Mouse (Mus musculus) lung, adult 18-20 months (tissue): ENCODE measurements around the gene Corin.

Source experiments
- DNase-seq, 2 experiments: peaks; one replicate each; pipeline ENCODE4 v3.0.0; 2022; ENCODE audit warnings: mixed read lengths in 2 of 2

Corin gene

DNA sequence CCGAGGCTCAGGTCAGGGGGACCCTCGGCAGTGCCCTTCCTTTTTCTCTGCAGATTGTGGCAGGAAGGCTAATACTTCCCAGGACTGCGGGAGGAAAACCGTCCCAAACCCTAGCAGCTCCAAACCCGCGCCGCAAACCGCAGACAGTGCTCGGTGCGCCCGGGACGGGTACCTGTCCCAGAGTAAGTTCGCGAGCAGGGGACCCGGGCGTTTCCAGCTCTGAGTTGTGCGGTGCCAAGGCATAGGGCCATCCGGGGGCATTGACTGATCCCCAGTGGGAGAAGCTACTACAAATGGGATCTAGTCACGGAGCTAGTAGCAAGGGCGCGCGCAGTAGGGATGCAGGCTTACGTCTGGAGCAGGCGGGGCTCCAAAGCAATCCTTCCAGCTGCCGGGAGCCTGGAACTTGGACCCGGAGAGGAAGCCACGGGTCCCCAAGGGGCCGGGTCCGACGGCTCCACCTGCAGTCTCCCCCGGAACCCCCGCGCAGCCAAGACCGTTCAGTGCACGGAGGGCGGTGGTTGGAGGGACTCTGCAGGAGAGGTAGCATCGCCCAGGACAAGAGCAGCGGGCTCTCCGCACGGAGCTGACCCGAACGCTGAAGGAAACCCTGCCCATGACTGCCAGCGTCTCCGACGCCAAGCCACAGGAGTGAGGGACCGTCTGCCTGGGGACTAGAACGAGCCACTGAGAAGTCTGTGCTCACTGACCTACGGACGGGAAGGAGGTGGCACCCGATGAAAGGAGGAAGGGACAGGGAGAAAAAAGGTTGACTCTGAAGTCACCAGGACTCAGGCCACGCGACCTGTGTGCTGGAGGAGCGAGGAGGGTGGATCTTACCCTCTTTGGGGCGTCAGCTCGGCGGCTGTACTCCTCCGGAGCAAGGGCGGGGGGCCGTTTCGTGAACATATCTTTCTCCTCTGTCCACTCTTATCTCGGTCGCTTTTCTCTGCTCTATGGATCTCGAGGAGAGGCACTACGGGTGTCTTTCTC, at the start of gene Corin:
Gene Corin, minus strand, starts transcription at position 943 of the 993 bp plus-strand sequence.
- no peak for DNase-seq

DNA sequence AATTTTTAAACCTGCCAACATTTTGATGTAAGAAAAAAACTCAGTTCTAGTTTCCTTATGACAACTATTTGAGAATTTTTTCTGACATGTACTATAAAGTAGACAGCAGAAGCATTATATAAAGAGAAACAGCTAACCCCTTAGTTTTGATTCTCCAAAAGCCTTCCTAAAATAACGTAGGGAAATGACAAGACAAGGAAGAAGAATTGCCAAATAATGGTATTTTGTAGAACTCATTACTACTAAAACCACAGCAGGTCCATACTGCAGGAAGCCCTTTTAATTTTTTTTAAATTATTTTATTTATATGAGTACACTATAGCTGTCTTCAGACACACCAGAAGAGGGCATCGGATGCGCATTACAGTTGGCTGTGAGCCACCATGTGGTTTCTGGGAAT, 46.9 kb upstream of the Corin start:
- DNase-seq = no peak

DNA sequence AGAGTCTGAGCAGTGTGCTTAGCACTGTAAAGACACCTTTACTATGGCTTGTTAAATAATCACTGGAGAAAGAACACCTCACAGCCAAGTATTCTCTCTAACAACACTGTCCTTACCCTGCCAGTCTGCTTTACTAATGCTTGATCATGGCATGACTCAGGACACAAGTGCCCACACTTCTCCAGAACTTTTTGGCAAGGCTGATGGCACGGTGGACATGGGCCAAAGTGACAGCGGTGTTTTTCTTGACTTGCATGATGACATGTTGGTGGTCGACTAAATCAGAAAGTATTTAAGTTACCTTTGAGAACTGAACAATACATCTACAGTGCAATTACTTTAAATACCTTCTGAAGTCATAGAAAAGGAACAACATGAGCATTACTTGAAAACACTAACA, 24.6 kb upstream of the Corin start:
- no peak for DNase-seq

DNA sequence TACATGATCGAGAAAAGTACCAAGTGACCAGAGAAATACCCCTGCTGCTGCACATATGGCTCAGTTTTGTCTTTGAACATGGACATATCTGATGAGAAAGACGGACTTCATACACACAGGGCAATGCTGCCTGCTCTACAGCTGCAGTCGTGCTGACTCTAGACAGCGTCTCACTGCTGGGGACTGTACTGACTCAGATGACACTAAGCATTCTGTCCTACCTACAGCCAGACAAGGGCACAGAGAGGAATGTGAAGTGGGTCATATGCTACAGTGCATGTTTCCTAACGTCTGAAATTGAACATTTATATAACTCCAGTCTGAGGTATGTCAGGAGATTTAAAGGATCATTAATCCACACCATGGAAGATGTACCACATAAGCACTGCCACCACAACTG, 9.5 kb upstream of the Corin start:
- no peak for DNase-seq

DNA sequence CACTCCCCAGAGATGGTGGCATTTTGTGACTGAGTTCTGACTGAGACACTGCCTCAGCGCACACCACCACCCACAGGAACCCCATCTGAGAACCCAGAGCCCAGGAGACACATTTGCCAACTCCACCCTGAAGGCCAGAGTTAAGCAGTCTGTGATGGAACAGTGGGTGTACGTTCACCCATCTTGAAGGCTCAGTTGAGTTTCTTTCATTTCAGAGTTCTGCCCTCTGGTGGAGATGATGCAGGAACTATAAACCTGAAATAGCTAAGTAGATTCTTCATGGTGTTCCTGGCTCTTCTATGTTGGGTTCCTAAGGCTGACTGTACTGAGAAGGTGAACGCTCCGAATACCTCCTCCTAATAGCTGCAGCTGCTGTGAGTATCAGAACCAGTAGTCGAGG, 1.5 kb upstream of the Corin start:
- no peak for DNase-seq

DNA sequence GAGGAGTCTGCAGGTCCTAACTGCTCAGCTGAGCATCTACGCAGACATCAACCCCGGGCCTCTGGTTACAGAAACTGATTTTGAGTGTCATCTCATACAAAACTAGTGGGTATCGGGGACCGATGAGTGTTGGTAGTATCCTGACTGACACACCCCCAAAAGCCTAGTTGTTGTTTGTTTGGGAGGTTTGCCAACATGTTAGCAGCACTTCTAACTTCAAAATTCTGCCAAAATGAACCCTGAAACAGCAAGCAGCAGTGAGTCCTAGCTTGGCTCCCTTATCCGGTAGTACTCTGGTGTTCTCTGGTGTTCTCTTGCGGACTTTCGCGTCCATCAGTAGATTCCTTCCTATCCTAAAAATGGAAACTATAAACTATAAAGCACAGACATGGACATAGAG, 1.5 kb downstream of the Corin start:
- DNase-seq = no peak

DNA sequence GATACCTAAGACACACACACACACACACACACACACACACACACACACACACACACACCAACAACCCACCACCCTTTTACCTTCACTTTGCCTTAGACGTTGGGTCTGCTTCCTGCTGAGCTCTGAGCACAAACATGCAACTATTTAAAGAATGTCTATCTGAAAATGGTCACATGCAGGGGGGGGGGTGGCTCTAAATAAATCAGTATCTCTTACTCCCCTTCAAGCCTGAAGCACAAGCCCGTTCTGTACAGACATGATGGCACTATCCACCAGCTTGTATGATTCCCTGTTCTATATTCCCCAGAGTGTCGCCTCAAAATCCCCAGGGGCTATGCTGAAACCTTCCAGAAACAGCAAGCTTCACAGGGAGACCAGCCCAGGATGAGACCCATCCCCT, 2.5 kb downstream of the Corin start:
- no peak for DNase-seq

DNA sequence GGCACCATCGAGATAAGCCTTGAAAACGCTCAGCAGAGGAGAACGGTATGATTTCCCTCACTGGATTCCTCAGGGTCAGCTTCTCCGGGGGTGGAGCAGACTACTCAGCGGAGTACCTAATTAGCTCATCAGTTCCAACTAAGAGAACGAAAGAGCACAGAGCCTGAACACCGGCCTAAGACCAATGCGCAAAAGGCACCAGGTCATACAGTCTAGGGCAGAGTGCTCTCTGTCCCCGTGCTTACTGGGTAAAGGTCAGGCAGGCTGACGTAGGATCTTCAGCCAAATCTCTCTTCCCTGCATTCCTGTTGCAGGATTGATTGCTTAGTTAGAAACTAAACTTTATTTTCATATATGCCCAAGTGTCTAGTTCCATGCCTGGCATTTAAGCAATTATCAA, 6.0 kb downstream of the Corin start:
- no peak for DNase-seq

DNA sequence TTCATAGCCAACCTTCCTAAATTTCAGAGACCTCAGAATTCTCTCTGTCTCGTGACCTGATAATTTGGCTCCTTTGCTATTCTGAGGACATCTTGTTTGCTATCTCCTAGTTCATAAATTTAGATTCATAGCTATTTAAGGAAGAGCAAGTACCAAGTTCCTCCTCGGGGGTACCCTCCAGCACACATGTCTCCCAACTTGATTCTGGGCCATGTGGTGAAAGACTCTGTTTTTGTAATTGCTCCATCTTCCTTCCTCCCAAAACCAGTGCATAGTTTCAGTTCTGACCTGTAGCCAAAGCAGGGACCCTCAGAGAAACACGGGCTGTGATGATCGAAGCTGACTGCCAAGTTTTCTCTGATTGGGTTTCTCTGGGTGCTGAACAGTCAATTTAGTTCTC, 7.5 kb downstream of the Corin start:
- DNase-seq = no peak

DNA sequence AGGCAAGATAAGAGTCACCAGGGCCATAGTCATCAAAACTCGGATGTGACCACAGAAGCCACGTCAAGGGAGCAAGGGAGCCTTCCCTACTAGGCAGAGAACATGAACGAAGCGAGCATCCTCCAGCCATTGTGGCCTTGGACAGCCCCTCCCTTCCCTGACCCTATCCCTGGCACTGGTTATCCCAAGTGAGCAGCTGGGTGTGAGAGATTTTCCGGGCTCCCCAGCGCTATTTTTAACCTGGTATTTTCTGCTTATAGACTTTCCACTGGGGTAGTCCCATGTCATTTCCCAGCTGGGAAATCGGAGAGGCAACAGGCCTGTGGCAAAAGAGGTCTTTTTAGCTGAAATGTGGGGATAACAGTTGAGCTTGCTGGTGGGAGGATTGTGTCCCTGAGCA, 10.4 kb downstream of the Corin start:
- DNase-seq = no peak

DNA sequence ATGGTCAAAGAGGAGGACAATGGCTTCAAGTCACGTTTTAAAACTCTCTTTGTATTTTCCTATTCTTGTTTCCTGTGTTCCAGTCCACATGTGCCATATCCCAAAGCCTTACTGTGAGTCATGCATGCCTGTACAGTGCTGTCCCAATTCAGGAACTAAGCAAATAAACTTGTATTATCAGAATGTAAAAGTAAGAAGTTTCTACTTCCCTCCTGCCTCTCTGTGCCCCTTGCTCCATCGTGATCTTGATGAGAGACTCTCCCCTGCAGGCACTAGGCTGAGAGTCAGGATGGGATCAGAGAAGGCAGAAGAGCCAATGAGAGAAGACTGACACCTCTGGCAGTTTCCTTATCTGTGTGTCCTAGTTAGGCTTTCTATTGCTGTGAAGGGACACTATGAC, 13.0 kb downstream of the Corin start:
- no peak for DNase-seq

DNA sequence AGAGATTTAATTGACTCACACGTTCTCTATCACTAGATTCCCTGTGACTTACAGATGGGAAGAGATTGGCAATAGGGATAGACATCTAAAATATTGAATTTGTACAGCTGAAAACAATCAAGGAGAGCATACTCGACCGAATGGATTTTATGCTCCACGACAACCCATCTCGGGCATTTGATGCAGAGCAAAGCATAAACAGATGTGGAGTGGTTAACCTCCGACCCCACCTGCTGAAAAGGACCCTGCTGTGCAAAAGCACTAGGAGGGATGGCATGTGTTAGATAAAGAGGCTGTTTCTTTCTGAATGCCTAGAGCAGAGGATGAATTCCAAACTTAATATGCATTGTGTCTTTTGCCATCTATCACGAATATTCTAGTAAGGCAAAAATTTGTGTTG, 23.8 kb downstream of the Corin start:
- DNase-seq = no peak

DNA sequence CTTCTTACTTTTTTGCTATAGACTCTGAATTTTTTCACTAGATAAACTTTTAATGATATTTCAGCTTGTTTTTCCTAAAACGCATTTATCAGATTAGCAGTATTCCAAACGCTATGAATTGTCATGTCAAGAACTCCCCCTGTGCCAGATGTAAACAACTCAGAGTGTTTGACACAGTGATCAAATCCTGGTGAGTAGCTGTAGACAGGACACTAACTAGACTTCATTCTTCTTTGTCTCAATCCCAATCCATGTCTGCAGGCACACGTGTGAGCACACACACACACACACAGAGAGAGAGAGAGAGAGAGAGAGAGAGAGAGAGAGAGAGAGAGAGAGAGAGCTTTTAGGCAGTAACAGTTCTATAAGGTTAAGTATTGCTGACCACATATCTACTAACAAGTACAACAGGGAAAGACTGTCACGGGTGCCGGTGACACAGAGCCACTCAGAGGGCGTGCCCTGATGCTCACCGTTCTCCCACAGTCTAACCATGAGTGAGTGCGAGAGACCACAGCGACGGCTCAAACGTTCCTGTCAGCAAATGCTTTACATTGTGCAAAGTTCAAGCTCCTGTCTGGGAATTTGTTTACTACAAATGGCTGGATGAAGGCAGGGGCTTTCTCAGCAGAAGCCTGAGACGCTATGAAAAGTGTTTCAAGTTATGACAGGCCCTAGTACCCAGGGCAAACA, 31.8 kb downstream of the Corin start:
- DNase-seq = no peak

DNA sequence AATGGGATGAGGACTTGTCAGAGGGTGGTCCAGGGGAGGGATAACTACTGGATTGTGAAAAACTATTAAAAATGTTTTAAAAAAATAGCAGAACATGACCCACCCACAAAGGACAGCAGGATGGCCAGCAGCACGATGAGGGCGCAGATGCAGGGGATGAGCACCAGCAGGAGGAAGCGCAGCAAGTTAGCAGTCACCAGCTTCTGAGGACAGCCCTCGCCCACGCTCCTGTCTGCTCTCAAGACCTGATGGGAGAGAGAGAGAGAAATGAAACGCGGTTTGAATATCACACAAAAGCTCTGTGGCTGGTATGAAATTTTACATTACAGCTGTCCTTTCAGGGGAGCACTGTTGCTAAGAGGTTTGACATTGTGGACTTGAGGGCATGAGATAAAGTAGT, 32.5 kb downstream of the Corin start:
- no peak for DNase-seq

DNA sequence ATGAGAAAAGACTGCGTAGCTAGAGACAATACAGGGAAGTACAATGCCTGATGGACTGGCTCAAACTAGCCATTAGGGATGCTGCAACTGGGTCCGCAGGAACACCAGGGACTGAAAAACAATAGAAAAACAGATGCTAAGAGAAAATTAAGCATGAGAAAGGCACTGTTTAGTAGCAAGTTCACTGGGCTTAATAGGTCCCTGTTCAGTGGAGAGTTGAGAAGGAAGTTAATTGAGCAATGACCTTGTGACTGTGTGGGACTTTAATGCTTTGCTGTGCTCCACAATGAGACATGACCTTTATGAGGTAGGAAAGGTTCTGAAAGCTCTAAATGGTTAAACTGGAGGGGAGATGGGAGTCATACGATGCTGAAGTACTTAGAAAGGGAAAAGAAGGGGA, 39.3 kb downstream of the Corin start:
- DNase-seq = no peak

DNA sequence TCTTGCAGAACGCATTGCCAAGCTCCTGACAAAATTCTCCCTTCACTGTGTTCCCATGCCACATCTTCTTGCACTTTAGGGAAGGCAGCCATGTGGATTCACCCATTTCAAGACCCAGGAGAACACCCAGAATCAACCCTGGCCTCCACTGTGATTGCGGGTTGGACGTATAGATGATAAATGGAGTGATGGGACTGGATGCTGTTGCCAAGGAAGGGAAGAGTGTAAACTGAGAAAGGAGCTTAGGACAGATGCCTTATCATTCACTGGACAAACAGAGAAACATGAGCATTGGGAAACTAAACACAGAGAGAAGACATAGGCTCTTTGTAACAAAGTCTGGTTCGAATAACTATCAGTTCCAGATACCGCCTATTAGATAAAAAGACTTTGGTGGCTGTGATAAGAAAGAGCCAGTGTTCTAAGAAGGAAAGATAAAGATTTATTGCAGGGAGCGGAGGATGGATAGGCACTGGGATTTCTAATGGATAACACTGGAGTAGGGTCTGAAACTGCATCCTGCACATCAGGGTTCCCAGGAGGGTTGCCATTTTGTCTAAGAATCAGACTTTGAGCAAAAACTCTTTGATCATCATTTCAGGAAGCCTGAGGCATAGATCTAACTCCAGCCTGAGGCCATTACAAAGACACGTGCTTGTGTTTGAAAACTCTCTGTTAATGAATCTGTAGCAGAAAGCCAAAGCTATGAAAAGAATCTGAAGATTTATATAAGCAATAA, 44.7 kb downstream of the Corin start:
- no peak for DNase-seq

DNA sequence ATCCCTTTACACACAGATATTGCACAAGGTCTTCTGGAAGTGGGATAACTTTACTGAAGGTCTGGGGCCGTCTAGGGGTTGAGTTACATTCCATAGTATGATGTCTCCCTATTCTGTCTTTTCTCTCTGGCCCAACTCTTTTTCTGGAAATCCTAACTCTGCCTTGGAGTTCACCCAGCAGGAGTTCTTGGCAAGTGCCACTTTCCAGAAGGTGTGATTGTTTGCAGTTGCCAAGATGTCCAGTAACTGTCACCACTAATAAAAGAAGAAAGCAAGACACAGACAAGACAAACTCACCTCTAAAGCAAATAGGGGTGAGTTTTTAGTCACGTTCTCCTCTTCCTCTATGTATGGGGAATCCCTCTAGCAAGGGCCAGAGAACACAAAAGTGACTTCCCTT, 50.6 kb downstream of the Corin start:
- no peak for DNase-seq

DNA sequence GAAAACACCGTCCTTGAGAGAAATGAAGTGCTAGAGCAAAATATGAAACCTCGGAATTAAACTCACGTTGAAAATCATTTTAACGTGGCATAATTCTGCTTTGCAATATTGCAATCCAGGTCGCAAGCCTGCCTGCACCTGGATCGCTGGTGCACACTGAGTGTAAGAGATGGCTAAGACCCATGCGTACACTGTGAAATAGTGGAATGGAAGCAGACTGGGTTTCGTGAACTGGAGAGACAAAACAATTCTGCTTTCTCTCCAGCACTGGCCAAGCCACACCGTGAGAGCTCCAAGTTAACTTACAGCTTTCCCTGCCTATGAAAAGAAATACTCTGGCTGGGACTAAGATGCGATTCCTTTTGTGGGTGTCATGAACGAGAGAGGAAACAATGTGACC, 51.1 kb downstream of the Corin start:
- no peak for DNase-seq

DNA sequence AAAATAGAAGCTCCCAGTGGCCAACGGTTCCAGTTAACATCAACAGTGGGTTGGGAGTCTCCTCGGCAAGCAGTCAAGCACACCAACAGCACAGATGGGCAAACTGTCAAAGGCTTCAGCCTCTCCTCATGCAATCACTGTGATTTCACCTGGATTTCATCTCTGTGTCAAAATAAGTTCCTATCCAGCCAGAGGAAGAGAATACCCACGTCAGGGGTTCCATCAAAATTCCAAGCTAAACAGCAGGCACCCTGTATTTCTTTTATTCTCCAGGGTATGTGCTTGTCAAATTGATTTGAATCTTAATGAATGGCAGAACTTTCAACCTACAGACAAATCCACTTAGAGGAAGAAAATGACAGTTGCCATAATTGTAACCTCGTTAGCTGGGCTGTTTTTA, 51.5 kb downstream of the Corin start:
- DNase-seq = no peak

DNA sequence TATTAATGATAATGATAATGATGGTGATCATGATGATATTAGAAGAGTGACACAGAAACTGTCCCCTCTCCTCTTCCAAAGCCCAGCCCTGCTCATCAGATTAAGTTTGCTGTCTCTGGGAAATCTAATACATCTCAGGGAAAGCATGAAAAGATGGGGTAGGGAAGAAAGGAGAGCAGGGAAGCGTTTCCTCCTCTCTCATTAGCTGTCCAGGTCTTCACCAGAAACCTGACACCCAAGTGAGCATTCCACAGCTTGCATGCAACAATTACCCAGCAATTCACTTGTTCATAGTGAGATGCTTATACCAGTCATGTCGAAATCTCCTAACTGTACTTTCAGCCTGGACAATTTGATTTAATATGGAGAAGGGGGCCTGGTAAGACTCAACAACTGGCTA, 55.4 kb downstream of the Corin start:
- no peak for DNase-seq

DNA sequence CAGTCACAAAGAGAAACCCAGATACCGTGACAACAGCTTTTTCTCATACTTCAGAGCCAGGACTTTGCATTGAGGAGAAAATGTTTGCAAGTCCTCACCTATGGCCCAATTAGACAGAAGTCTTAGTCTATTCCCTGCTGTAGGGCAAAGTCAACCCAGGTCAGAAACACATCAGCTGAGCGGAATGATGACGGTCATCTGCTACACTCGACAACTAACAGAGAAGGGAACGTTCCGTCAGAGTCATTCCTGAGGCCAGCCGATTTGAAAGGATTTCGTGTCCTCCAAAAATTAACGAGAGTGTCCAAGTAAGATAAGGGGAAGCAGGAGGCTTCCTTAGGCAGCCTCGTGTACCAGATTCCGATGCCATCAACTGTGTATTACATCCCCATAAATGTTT, 58.2 kb downstream of the Corin start:
- no peak for DNase-seq

DNA sequence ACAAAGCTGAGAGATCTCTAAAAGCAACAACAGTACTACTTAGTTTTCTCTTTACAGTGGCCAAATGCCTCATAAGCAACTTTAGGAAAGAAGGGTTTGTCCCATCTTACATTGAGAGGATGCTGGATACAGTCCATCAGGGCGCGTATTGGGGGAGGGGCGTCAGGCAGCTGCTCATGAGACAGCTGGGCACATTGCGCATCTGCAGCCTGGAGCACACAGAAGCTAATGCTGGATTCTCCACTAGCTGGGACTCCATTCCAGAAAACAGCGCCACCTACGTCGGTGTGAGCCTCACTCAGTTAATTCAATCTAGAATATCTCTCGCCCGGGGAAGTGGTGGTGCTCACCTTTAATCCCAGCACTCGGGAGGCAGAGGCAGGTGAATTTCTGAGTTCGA, 60.3 kb downstream of the Corin start:
- DNase-seq = no peak

DNA sequence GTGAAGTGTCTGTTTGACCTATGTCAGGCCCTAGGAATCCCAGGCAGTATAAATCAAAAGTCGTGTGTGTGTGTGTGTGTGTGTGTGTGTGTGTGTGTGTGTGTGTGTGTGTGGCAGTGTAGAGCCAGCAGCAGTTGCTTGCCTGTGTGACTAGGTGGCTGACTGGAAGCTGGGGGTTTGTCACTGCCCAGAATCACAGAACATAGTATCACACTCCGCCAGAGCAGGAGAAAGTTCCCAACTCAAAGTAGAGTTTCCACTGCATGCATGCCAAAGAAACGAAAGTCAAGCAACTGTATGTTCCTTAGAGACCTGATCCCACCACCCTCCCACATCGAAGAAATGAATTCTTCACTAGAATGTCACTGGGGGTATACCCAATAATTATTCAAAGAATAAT, 61.3 kb downstream of the Corin start:
- no peak for DNase-seq

DNA sequence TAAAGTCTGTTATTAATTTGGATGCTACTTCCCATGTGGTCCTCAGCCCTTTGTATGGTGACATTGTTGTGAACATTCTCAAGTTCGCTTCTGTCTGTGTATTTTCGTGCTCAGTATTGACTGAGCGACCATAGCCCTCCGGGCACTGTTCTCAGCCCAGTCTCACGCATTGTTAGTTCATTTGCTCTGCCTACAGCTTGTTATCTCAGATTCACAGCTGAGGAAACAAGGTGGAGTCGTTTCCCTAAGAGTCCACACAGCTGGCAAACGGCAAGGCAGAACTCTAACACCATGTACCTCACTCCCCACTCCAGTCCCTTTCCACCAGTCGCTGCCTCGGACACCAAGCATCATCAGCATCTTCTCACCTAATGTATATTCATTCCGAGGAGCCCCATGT, 63.1 kb downstream of the Corin start:
- no peak for DNase-seq
